Mouse (Mus musculus): ENCODE results near the gene Sema6d.

- TF ChIP-seq POLR2A (IDR thresholded peaks at IDR 0.05; ENCODE audit: borderline replicate concordance, insufficient read depth, low read length) (no peak), CTCF (IDR thresholded peaks at IDR 0.05; ENCODE audit: borderline replicate concordance, insufficient read depth, low read depth, low read length) (no peak)
Measured at GRCm38 (mm10) chr2:124639221-124639963, 549.6 kb downstream of the Sema6d start.
